Mouse (Mus musculus): ENCODE measurements around the gene Cdk1.
"Not testable (repeated sequence)": the region's sequence is repeated elsewhere in the genome, so short reads cannot be mapped to it uniquely, and the experiment has no call there.

Gene Cdk1

DNA sequence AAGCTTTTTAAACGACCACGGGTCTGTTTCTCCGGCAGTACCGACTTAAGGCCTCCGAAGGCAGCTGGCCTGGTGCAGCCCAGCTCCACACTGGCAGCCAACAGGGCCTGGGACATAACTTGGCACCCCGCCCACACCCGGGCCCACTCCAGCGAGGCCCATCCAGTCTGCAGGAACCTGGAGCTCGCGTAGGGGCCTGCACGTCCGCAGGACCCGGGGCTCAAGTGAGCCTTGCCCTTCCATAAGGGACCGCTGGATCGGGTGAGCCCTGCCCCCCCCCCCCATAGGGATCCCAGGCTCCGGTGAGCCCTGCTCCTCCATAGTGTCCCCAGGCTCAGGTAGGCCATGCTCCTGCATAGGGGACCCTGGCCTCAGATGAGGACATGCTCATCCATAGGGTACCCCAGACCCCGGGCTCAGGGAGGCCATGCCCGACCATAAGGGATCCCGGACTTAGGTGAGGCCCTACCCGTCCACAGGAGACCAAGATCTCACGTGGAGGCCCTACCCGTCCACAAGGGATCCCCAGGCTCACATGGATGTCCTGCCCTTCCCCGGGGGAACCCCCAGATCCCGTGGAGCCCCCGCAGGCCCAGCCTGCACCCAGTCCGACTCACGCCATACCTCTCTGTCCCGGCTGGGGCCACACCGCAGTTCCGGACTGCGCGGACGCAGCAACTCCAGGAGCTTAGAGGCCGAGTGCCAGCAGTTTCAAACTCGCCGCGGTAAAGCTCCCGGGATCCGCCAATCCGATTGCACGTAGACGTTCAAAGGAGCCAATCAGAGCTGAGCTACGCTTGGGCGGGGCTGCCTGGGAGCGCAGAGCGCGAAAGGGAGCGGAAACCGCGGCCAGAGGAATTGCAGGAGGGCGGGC lies at the start of gene Cdk1:
TSS of gene Cdk1 (minus strand) at position 727 of the 874 bp plus-strand sequence.
- DNase-seq (ENCODE audit: low spot score in 2 of 2) = peak; percentile 89 to 92

DNA sequence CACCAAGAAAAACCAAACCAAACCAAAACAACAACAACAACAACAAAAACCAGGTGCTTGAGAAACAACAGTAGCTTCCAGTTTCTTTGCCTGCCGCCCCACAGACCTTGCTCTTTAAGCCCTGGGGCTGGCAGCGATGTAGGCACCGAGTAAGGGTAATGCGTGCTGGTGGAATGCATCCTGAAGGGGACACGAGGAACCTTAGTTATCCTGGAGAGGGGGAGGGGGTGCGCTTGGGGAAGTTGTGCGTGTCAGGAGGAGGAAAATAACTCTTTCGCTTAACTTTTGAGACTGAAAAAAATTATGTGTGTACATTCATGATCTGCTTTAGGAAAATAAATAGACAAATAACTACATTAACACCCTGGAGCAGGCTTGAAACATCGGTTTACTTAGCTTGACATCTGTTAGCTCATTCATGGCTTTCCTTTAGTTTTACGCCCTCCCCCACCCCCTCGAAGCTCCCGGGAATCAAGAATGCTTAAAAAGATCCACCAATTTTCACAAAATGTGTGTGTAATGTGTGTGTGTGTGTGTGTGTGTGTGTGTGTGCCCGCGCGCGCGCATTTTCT lies 47.2 kb upstream of the Cdk1 start:
- DNase-seq (ENCODE audit: low spot score in 2 of 2) = no peak

DNA sequence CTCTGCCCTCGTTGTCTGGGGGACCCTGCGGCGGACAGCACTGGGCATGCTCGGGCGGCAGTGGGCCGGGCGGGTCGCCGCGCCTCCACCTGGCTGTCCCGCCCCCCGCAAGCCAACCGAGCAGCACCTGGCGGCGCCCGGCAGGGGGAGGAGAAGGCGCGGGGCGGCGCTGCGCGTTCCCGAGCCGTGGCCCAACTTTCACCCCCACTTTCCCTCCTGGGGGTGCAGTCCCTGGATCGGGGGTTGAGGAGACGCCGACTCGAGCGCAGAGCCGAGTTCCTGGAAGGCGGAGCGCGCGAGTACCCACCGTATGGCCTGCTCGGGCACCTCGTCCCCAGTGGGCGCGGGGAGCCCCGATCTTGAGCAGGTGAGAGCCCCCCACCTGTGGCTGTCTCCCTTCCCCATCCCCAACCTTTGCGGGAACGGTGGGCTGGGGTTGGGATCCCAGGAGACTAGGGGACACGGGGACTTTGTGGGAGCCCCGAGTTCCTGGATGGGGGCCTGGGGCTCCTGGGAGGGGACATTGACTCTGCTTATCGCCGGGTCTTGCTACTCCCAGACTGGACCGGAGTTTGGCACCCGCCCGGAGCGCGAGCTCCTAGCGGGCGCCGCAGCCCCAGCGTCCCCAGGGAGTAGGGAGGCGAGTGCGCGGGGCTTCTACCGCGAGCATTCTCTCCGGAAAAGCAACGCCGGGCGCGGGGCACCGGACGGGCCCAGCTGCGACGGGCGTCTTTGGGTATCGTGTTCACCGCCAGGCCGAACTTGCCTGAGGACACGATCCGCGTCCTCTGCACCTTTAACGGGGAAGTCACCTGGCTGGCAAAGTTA lies 46.2 kb upstream of the Cdk1 start, which contains the start of gene Ank3:
TSS of gene Ank3 (plus strand) at position 11 of the 828 bp plus-strand sequence.
- no peak for DNase-seq (ENCODE audit: low spot score in 2 of 2)

DNA sequence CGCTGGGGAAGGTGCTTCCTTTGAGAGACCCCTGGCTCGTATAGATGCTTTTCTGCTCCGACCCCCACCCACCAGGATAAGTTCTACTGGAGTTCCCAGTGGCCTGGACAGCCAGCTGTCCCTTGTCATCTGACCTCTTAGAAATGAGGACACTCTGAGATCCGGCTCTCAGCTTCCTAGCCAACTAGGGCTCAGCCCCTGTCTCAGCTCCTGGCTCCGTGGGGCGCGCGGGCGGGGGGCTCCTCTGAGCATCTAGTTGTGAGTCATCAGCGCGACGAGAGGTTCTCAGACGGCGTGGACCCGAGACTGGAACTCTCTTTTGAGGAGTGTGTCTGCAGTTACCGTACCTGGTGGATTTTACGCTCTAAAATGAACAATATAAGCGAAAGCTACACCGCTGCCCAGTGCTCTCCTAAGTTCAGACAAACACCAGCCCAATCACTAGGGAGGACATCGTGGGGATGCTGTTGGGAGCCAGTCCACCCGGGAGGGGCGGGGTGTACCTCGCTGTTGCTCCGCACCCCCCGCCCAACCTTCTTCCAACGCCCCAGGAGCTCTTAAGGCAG lies 45.5 kb upstream of the Cdk1 start:
- DNase-seq (ENCODE audit: low spot score in 2 of 2) = no peak

DNA sequence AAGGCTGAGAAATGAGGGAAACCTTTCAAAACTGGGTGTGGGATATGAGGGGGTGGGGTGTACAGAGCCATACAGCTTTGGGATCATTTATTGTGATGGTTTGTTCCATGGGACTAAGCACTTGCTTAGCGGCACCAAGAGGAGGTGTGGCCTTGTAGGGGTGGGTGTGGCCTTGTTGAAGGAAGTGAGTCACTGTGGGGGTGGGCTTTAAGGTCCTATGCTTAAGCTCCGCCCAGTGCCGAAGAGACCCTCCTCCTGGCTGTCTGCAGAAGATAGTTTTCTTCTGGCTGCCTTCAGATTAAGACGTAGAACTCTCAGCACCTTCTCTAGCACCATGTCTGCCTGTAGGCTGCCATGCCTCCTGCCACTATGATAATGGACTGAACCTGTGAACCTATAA lies 36.8 kb upstream of the Cdk1 start:
- DNase-seq (ENCODE audit: low spot score in 2 of 2) = no peak

DNA sequence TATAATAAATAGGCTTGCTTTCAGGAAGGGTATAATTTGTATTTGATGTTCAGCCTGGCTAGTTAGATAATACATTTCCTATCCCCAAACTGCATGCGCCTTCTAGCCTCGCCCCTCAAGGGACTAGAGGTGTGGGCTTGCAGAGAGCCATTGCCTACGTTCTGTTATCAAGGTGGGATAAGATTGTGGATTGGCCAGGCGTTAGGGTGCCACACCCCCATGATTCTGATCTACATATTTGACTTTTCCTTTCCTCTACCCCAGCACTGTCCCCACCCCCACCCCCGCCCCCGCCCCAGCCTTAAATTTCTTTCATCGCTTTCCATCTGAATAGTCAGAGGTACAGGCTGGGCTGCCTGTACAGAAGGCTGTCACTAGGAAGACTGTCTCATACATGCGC lies 34.0 kb upstream of the Cdk1 start:
- no peak for DNase-seq (ENCODE audit: low spot score in 2 of 2)

DNA sequence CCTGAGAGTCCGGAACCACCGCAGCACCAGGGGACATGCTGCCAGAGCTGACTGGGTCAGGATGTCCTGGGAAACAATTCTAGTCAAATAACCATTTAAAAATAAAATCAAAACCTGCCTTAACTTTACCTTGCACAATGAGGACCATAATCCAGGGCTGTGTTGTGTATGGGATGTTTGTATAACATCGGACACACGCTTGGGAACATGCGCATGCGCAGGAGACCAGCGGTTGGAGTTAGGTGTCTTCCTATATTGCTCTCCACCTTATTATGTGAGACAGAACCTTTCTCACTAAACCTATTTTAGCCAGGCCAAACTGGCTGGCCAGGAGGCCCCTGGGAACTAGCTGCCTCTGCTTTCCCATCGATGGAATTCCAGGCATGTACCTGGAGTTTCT lies 32.4 kb upstream of the Cdk1 start:
- no peak for DNase-seq (ENCODE audit: low spot score in 2 of 2)

DNA sequence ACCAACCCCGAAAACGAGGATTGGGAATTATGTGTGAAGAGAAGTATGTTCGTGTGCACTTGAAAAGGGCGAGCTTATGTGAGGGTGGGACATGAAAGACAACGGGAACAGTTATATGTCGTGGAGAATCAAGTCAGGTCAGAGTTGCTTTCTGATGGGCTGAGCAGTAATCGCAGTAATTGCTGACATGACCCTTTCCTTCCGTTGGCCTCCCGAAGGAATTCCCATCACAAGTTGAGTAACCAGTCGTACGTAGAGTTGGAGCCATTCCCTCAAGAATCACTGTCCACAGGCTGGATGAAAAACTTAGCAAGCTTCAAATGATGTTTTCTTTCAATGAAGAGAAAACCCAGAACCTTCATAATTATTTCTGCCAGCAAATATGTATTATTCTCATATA lies 31.9 kb upstream of the Cdk1 start:
- no peak for DNase-seq (ENCODE audit: low spot score in 2 of 2)

DNA sequence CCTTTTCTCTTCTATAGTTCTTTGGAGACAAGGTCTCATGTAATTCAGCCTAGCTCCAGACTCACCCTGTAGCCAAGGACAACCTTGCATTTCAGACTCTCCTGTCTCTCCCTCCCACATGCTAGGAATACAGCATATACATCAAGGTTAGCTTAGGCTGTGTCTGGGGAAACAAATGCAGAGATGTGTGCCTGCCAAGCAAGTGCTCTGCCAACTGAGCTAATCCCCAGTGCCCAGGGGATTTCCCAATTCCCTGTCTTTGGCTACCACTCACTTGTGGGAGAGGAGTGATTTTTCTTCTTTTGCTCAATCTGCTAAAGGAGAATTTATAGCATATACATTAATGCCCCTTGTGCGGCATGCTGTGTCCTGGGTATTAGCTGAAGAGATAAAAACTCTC lies 30.4 kb upstream of the Cdk1 start:
- DNase-seq (ENCODE audit: low spot score in 2 of 2) = no peak

DNA sequence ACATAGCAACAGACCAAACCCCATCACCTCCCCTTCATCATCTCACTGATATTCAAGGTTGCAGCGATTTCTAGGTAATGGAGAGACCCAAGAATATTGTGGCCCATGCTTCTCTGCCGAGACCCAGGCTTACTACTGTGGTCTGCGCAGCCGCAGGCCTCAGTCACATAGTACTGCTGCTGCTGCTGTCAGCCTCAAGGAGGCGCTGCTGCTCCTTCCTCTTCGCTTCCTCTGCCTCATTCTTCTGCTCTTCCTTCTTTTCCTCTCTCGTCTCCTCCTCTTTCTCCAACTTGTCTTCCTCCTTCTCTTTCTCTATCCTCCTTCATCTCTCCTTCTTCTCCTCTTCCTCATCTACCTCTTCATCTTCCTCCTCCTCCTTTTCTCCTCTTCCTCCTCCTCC lies 22.4 kb upstream of the Cdk1 start:
- no peak for DNase-seq (ENCODE audit: low spot score in 2 of 2)

DNA sequence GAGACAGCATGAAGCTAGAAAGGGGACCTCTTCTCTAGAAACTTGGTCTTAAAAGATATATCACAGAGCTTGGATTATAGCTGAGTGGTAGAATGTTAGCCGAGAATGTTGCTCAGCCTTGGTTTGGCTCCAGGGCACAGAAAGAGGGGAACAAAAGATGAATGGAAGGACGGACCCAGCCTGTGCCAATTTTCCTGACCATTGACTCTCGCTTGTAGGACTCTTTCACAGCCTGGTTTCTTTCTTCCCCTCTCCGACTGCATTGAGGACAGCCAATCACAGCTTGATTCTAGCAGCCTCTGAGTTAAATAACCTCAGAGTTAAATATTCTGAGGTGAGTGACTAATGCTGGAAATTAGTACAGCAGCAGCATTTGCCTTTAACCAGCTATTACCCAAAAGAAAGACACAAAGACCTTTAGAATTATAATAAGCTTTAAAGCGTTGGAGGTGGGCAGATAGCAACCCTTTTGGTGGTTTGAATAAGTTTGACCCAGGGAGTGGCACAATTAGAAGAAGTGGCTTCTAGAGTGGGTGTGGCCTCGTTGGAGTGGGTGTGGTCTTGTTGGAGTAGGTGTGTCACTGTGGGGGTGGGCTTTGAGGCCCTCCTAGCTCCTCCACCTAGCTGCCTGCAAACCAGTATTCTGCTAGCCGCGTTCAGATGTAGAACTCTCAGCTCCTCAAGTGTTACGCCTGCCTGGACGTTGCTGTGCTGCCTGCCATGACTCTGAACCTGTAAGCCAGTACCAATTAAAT lies 21.2 kb upstream of the Cdk1 start:
- no peak for DNase-seq (ENCODE audit: low spot score in 2 of 2)

DNA sequence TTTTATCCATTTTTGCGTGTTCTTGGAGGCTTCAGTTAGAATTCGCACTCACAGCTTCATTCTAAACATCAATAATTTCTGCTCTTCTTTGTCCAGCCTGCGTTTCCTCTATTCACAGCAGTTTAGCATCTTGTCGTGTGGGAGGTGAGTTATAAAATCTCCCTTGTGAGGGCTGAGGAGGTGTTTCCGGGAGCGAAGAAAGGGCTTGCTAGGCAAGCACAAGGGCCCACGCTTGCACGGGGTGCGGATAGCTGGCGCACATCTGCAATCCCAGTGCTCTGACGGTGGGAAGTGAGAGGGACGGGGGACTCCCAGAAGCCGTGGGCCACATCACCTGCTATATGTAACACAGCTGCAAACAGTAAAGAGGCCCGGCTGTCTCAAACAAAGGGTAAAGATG lies 19.3 kb upstream of the Cdk1 start:
- DNase-seq (ENCODE audit: low spot score in 2 of 2) = no peak

DNA sequence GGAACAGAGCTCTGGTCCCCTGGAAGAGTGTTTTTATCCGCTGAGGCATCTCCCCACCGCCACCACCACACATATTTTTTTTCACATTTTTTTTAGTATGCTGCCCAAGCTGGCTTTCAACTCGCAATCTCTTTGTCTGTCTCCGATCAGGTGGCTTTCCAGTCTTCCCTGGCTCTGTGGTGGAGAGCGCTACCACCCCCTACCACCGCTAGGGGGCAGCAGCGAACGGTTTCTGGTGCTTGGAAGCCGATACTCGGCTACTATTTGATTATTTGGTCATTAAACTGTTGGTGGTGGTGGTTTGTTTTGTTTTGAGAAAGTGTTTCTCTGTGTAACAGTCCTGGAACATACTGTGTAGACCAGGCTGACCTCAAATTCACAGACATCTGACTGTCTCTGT lies 18.7 kb upstream of the Cdk1 start:
- no peak for DNase-seq (ENCODE audit: low spot score in 2 of 2)

DNA sequence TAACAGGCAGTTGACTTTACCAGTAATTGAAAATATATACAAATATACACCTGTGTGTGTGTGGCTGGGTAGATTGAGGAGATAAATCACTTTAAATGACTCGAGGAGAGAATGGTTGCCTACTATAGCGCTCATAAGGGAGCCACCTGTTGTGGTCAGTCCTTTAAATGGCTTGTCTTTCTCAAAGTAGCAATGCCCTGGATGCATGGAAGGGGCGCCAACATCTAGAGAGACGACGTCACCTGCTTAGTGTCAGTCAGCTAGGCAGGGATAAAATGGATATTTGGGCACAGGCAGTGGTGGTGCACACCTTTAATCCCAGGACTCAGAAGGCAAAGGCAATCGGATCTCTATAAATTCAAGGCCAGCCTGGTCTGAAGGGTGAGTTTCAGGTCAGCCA lies 16.6 kb upstream of the Cdk1 start:
- no peak for DNase-seq (ENCODE audit: low spot score in 2 of 2)

DNA sequence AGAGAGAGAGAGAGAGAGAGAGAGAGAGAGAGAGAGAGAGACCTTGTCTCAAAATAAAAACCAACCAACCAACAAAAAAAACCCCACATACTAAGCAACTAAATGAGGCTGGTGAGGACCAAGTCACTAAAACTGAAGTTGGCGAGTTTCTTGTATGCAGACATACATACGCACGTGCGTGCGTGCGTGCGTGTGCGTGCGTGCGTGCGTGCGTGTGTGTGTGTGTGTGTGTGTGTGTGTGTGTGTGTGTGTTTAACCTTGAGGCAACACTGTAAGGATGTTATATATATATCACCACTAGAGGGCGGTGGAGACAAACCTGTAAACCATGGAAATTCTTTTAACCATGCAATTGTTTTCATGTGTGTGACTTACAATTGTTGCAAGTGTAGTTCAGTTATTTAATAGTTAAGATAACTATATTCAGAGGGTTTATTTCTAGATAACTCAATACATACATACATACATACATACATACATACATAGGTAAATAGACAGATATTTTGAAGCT lies 14.2 kb upstream of the Cdk1 start:
- DNase-seq (ENCODE audit: low spot score in 2 of 2) = no peak

DNA sequence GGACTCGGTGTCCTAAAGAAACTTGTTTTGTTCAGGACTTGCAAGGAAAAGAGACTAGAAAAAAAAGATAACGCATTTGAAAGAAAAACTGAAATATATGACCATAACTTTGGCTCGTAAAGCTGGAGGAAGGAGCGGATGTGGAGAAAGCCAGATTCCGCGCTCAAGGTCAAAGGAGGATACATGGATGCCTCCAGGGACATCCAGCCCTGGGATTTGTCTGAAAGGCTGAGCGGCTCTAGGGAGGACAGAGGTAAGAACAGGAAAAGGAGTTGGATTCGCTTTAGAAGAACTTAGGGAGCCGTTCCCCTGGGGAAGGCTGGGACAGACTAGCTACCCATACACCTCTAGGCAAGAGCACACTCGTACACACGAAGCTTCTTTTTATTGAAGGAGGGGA lies 13.5 kb upstream of the Cdk1 start:
- DNase-seq (ENCODE audit: low spot score in 2 of 2) = no peak

DNA sequence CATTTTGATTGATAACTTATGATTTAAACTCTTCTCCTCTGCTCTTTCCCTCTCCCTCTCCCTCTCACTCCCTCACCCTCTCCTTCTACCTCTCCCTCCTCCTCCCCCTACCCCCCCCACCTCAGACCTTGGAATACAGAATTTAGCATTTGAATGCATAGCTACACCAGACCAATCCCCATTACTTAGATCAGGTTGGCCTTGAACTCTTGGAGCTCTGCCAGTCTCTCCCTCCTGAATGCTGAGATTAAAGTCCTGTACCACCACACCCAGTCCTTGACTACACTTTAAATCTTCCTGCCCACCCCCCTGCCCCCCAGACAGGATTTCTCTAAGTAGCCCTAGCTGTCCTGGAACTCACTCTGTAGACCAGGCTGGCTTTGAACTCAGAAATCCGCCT lies 6.9 kb upstream of the Cdk1 start:
- DNase-seq (ENCODE audit: low spot score in 2 of 2) = no peak

DNA sequence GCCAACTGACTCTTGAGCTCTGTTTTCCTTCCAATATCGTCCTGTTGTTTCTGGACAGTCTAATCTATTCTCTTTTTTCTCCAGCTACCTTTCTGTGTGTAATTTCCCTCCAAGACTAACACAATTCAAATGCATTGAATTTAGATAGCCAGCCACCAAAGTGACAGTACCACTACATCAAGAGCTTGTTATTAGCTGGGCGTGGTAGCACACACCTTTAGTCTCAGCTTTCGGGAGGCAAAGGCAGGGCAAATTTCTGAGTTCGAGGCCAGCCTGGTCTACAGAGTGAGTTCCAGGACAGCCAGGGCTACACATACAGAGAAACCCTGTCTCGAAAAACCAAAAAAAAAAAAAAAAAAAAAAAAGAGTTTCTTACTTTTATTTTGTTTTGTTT lies 345 bp upstream of the Cdk1 start:
- DNase-seq (ENCODE audit: low spot score in 2 of 2) = not testable (repeated sequence)

DNA sequence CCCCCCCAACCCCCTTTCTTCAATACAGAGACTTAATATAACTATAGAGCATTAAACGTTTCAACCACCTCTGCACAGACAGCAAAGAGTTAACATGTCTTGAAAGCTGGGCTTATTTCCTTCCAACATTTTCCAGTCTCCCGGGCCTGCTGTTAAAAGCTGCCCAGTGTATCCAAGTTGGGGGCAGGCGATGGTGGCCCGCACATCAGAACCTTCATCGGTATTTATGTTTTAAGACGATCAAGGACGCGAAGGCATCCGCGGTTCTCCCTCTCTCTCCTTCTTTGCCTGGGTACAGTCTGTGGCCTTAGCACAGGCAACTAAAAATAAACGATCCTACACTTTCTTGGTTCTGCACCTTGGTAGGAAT lies 911 bp downstream of the Cdk1 start:
- no peak for DNase-seq (ENCODE audit: low spot score in 2 of 2)

DNA sequence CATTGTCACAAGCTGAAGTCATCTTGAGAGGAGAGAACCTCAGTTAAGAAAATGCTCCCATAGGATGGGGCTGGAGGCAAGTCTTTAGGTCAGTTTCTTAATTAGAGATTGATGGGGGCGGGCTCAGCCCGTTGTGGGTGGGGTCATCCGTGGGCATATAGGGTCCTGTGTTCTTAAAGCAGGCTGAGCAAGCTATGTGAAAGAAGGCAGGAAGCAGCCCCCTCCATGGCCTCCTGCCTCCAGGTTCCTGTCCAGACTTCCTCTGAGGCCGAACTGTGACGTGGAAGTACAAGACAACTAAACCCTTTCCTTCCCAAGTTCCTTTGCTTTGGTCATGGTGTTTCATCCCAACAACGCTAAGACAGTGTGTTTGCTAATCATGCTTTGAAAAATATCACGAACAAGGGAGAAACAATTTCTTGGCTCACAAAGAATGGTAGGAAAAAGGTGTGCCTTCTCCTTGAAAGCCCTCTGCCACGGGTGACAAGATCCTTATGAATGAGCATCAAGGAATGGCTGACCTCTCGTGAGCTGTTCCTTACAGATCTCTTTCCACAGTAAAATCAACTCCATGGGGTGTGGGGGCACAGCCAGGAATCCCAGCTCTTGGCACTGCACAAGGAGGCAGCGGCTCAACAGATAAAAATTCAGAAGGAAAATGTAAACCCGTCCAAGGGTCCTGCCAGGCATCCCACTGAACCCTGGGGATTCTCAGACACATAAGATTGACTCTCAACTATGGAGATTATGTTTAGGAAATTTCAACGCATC lies 1.5 kb downstream of the Cdk1 start:
- DNase-seq (ENCODE audit: low spot score in 2 of 2) = no peak

DNA sequence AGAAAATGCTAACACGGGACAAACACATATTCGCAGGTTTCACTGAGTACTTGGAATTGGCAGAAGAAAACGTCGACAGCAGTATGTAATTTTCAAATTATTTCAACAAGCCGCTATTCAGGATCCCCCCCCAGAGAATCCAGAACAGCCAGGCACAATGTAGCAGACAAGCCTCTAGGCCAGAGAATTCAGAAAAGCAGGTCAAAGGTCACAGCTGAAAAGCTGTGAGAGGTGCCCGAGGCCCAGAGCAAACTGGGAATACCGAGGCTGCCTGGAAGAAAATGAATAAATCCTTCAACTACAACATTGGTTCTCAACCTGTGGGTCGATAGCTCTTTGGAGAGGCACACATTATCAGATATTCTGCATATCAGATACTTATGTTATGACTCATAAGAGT lies 4.5 kb downstream of the Cdk1 start:
- DNase-seq (ENCODE audit: low spot score in 2 of 2) = no peak

Measured in spleen, postnatal 36 days (tissue).